Mouse (Mus musculus) hindbrain, embryonic 10.5 days (tissue): Measurements from ENCODE around the gene P2rx2. TPM values are rescaled to one million over a fixed set of nuclear protein-coding genes. Genes with fewer than 3 reads are reported as not detected.

Experiments used
- DNase-seq: peaks from one replicate; pipeline ENCODE4 v3.0.0-alpha.2; 2017; ENCODE audit warnings: low spot score
- H3K27ac ChIP-seq: fragments of 300-500 bp; sonication (generic); 2 replicates; pipeline ENCODE4 v1.5.1; 2016; ENCODE audit warnings: mild to moderate bottlenecking, moderate library complexity
- H3K27me3 ChIP-seq: fragments of 300-500 bp; sonication (generic); 2 replicates; pipeline ENCODE4 v1.6.1; 2016; ENCODE audit warnings: mild to moderate bottlenecking; ENCODE audit not compliant: poor library complexity, insufficient read depth, severe bottlenecking
- H3K36me3 ChIP-seq: fragments of 300-500 bp; sonication (generic); 2 replicates; pipeline ENCODE4 v1.6.1; 2016; ENCODE audit warnings: mild to moderate bottlenecking, moderate library complexity
- H3K4me1 ChIP-seq: fragments of 300-500 bp; sonication (generic); replicated peaks from 2 replicates; pipeline ENCODE4 v1.6.1; 2016; ENCODE audit warnings: mild to moderate bottlenecking
- H3K4me3 ChIP-seq: fragments of 300-500 bp; sonication (generic); 2 replicates; pipeline ENCODE4 v1.5.1; 2016; ENCODE audit warnings: mild to moderate bottlenecking, moderate library complexity
- H3K9me3 ChIP-seq: fragments of 300-500 bp; sonication (generic); 2 replicates; pipeline ENCODE4 v1.6.1; 2016; ENCODE audit warnings: mild to moderate bottlenecking, moderate library complexity
- WGBS: fragments of 180-500 bp; shearing (Covaris S2); methylation state at CpG from one replicate; pipeline ENCODE4 v1.1.7; 2016; 5-methylcytosine and 5-hydroxymethylcytosine counted together
- polyA plus RNA-seq: library from polyadenylated mRNA; unstranded; fragments of >200 nt; fragmentation: Nextera tagmentation; extraction: Ambion mirVana; gene quantifications from 2 replicates; pipeline ENCODE4 v1.2.1, GENCODE M21; 2016

The P2rx2 gene
- polyA plus RNA-seq, 1 experiment from 2014 or later = 0.92 TPM

DNA sequence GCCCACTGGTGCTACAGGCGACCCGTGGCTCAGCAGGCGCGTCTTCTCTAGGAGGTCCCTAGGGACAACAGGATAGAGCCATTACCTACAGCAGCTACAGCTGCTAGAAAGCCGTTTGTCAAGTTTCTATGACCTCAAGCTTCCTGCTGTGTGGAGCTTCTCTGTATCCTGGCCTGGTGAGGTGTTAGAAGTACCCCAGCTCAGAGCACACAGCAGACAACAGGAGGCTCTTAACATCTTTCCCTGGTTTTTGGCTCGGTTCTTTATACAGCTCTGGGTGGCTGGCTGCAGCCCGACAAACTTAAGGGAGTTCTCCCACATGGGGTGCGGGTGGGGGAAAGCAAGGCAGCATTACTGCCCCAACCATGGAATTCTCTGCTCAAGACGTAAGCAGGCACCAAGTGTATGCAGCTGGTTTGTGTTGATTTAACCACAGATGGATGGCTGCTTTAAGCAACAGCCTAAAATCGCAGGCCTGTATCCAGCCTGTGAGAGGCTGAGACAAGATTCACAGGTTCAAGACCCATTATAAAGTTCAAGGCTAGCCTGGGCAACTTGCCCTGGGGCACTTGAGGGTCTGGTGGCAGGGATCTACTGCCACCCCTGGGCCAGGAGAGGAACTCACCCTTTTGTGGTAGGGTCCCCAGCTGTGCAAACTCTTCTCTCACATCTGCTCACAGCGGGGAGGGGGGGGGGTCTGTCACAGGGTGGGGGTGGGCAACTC lies 21.0 kb upstream of the P2rx2 start:
- 29% methylated on average over 11 of the region's 11 CpGs for whole genome bisulfite sequencing
- peaks cover 46% of the 10 kb centered on the region for H3K36me3 ChIP-seq
- H3K27ac ChIP-seq = peak overlapping the region; percentile 77; the same call in 1 of the 2 replicates
- peaks cover 32% of the 10 kb centered on the region for H3K27me3 ChIP-seq
- peak overlapping the region; percentile 63 for H3K4me3 ChIP-seq
- H3K4me1 ChIP-seq = peaks cover 15% of the 10 kb centered on the region
- H3K9me3 ChIP-seq = no peaks in the 10 kb centered on the region
- no peak for DNase-seq

DNA sequence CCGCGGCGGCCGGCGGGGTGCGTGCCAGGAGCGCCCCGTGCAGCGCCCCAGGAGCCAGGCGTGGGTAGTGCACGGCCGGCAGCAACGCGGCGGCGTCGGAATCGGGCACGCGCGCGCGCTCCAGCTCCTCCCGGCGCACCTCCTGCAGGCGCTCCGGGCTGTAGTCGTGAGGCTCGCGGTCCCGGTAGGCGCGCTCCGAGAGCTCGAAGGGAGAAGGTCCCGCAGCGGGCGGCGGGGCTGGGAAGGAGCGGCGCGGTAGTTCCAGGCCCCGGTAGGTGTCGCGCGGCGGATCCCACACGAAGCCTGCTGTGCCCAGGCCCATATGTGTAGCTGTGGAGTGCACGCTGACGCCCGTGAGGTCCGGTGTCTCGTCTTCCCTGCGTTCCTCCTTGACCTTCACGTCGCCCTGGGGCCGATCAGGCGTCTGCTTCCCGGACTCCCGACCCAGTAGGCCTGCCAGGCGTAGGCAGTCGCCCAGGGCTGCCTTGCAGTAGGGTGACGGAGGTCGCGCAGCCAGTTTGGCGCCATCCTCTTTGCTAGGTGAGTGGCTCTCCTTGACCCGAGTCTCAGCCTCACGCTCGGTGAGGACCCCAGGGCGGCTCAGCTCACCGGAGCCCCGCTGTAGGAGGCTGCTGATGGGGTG lies 20.3 kb upstream of the P2rx2 start:
- Histone ChIP-seq H3K4me1 (peaks cover 15% of the 10 kb centered on the region), H3K4me3 (peak overlapping the region; percentile 63), H3K27me3 (peaks cover 32% of the 10 kb centered on the region), H3K9me3 (no peaks in the 10 kb centered on the region), H3K36me3 (peaks cover 39% of the 10 kb centered on the region), H3K27ac (peak overlapping the region; percentile 77)
- 2% methylated on average over 72 of the region's 72 CpGs for WGBS
- peak; percentile 78 for DNase-seq

DNA sequence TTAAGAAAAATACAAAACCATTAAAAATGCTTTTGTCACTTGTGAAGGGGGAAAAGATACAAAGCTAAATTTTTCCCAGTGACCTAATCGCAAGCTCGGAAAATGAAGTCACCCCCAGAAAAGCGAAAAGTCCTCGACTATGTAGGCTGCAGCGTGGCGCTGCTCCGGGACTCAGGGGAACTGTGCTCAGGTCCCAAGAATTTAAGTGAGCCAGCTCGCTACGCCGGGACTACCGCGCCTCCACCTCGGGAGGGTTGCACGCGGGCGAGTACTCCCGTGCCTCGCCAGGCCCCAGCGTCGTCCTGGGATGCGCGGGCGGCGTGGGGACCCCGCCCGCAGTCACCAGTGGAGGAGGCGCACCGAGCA lies 19.8 kb upstream of the P2rx2 start:
- Histone ChIP-seq H3K27ac (peak overlapping the region; percentile 77), H3K36me3 (peaks cover 35% of the 10 kb centered on the region)
- WGBS = 2% methylated on average over 28 of the region's 28 CpGs

DNA sequence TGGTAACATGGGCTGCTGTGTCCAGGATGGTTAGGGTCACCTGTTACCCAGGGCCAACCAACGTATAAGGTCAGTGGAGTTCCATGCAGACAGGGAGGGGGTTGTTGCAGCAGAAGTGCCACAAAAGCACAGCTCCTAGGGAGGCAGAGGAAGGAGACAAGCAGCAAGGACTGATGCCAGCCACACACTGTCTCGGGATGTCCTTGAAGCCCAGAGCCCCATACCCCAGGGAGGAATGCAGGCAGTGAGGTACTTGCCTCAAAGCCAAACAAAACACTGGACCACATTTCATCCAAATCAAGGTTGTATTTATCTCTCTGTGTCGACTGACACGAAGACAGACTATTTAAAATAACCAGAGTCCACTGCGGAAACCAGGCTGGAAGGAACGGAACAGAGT lies 18.5 kb upstream of the P2rx2 start:
- Histone ChIP-seq H3K4me3 (no peak overlapping the region), H3K4me1 (peaks cover 15% of the 10 kb centered on the region), H3K36me3 (peaks cover 23% of the 10 kb centered on the region), H3K9me3 (no peaks in the 10 kb centered on the region), H3K27ac (no peak overlapping the region), H3K27me3 (peaks cover 32% of the 10 kb centered on the region)
- 91% methylated on average over 6 of the region's 6 CpGs for WGBS
- DNase-seq = no peak

More for the DNA sequence above, 19.8 kb upstream of the P2rx2 start:
- H3K4me1 ChIP-seq = peaks cover 15% of the 10 kb centered on the region
- H3K4me3 ChIP-seq = peak overlapping the region; percentile 63
- H3K27me3 ChIP-seq = peaks cover 32% of the 10 kb centered on the region
- no peaks in the 10 kb centered on the region for H3K9me3 ChIP-seq
- no peak for DNase-seq

DNA sequence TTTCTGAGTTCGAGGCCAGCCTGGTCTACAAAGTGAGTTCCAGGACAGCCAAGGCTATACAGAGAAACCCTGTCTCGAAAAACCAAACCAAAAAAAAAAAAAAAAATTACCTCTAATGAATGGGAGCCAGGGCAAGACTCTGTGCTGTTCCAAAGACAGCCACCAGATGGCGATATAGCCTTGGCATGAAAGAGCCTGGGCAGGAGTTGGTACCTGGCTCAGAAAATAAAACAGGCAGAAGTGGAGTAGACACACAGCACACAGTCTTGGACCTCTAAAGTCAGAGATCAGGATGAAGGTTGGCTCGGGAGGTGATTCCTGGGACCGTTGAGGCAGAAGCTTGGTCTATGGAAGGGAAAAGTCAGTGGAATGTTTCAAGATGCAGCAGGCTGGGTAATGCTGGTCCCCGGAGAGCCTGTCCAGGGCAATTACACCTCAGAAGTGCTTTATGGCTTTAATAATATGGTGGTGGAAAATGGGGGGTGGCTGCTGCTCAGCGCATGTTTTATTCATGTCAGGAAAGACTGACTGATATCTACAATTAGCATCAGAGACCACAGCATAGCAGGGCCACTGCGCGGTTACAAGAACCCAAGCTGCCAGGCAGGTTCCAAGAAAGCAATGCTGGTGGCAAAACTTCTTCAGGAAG lies 14.6 kb upstream of the P2rx2 start:
- H3K4me3 ChIP-seq = no peak overlapping the region
- H3K4me1 ChIP-seq = peaks cover 5% of the 10 kb centered on the region; the same call in 1 of the 2 replicates
- H3K9me3 ChIP-seq = no peaks in the 10 kb centered on the region
- 46% methylated on average over 9 of the region's 9 CpGs for WGBS
- peaks cover 31% of the 10 kb centered on the region for H3K27me3 ChIP-seq
- DNase-seq = peak; percentile 85
- H3K27ac ChIP-seq = no peak overlapping the region
- peaks cover 6% of the 10 kb centered on the region; the same call in 1 of the 2 replicates for H3K36me3 ChIP-seq

DNA sequence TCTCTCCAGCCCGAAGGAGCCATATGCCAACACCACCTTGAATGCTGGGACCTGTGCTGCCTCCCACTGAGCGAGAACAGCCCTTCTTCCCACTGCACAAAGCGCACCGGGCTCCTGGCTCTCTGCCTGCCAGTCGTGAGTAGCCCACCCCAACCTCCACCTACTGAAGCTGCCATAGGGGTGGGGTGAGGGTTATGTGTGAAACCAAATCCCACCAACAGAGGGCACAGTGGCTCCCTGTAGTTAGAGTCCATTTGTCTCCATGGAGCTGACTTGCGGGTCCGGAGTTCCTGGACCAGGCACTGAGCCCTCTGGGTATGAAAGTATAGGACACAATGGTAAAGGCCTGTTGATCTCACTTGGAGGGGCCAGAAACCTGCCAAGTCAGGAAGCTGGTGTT lies 11.7 kb upstream of the P2rx2 start:
- Histone ChIP-seq H3K36me3 (no peaks in the 10 kb centered on the region), H3K4me3 (no peak overlapping the region), H3K27ac (no peak overlapping the region), H3K9me3 (no peaks in the 10 kb centered on the region), H3K4me1 (peaks cover 5% of the 10 kb centered on the region; the same call in 1 of the 2 replicates), H3K27me3 (peaks cover 20% of the 10 kb centered on the region)
- WGBS = 17% methylated on average over 7 of the region's 7 CpGs
- peak; percentile 55 for DNase-seq

DNA sequence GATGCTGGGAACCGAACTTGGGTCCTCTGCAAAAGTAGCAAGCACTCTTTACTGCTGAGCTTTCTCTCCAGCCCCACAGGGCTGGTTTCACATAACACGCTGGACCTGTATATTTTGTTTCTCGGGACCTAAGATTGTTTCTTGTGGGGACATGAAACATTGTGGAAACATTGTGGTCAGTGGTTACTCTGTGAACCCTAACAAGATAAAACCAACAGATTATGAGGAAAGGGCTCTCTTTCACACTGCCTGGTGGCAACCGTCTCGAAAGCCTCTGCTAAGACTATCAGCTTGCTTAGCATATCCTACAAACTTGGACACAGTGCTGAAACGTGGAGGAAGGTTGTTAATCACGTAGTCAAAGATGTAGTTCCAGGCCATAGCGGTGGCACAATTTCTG lies 4.0 kb upstream of the P2rx2 start:
- Histone ChIP-seq H3K27ac (no peak overlapping the region), H3K36me3 (no peaks in the 10 kb centered on the region), H3K27me3 (peaks cover 31% of the 10 kb centered on the region), H3K4me3 (no peak overlapping the region), H3K9me3 (no peaks in the 10 kb centered on the region), H3K4me1 (peaks cover 15% of the 10 kb centered on the region)
- WGBS = 88% methylated on average over 8 of the region's 8 CpGs
- no peak for DNase-seq

DNA sequence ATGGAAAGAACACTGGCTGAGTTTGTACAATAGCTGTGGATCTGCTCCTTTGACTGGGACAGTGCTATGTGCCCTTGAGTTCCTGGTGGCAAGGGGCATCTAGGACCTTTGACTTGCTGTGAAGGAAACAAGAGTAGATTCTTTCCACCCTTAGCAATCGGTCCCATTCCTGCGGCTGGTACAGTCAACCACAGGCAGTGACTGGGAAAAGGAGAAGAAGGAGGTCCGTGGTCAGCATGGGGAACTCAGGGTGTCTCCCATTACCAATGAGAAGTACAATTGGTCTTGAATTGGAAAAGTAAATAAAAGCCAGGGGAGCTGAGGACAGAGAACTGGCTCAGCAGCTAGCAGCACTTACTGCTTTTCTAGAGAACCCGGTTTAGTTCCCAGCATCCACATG lies 2.5 kb upstream of the P2rx2 start:
- Histone ChIP-seq H3K27ac (no peak overlapping the region), H3K27me3 (peaks cover 45% of the 10 kb centered on the region), H3K4me3 (no peak overlapping the region), H3K36me3 (peaks cover 1% of the 10 kb centered on the region; the same call in 1 of the 2 replicates), H3K9me3 (no peaks in the 10 kb centered on the region), H3K4me1 (peaks cover 15% of the 10 kb centered on the region)
- WGBS = 79% methylated on average over 4 of the region's 4 CpGs
- no peak for DNase-seq

DNA sequence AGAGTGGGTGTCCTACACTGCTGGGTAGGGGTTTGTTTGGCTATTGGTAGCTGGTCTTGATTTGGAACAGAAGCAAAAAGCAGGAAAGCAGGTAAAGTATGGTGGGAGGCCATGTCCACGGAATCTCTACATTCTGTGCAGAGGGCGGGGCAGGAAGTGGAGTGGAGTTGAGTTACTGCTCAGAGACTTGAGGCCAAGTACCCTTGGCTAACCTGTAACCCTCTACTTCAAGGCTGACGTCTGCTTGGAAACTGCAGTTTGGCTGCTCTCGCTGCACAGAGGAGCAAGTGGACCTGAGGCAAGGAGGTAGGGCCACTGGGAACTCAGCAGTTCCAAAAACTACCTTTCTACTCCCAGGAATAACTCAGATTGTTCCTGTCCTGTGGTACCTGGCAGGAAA lies 1.5 kb upstream of the P2rx2 start, which contains the start of gene Lrcol1:
TSS of gene Lrcol1 (plus strand) at position 207 of the 400 bp plus-strand sequence.
- Histone ChIP-seq H3K4me3 (no peak within 1 kb of the TSS), H3K27ac (no peak within 1 kb of the TSS), H3K4me1 (peaks cover 15% of the 10 kb centered on the region), H3K36me3 (peaks cover 12% of the 10 kb centered on the region), H3K9me3 (no peaks in the 10 kb centered on the region), H3K27me3 (peaks cover 51% of the 10 kb centered on the region)
- no peak for DNase-seq
- WGBS = 78% methylated on average over 4 of the region's 4 CpGs

DNA sequence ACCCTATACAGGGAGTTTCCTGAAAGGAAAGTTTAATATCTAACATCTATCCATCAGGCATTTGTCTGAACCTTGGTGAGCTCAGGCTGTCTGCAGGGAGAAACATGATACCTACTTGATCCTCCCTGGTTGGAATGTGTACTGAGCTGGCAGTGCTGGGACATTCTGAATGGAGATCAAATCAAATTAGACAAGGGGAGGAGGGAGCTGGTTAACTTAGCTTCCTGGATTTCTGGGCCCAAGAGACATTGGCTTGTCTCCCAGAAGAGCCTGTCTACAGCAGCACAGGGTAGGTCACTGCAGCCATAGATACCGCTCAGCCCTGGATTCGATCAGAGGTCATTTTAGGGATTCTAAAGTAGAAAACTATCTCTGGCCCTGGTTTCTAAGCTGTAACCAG lies 4.2 kb downstream of the P2rx2 start:
- no peak overlapping the region for H3K27ac ChIP-seq
- peaks cover 69% of the 10 kb centered on the region for H3K36me3 ChIP-seq
- peaks cover 15% of the 10 kb centered on the region for H3K4me1 ChIP-seq
- no peaks in the 10 kb centered on the region for H3K9me3 ChIP-seq
- DNase-seq = no peak
- no peak overlapping the region for H3K4me3 ChIP-seq
- H3K27me3 ChIP-seq = peaks cover 38% of the 10 kb centered on the region
- 89% methylated on average over 2 of the region's 2 CpGs for WGBS

DNA sequence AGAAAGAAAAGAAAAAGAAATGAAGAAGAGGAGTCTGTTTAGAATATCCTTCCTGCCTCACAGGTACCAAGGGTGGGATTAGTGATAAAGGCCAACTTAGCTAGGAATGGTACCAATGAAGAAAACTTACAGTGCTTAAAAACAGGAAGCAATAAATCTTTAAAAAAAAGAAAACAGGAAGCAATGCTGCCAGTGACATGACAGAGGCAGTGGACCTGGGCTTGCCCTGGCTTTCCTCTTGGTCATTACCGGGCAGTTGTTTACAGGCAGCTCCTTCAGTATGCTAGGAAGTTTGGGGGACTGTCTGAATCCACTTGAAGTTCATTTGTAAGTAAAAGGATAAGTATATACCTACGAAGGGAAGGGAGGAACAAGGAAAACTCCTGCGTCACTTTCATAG lies 12.5 kb downstream of the P2rx2 start:
- Histone ChIP-seq H3K27ac (no peak overlapping the region), H3K9me3 (no peaks in the 10 kb centered on the region), H3K36me3 (peaks cover 97% of the 10 kb centered on the region), H3K4me3 (no peak overlapping the region), H3K27me3 (no peaks in the 10 kb centered on the region), H3K4me1 (no peaks in the 10 kb centered on the region)
- no peak for DNase-seq
- 84% methylated on average over 3 of the region's 3 CpGs for WGBS

DNA sequence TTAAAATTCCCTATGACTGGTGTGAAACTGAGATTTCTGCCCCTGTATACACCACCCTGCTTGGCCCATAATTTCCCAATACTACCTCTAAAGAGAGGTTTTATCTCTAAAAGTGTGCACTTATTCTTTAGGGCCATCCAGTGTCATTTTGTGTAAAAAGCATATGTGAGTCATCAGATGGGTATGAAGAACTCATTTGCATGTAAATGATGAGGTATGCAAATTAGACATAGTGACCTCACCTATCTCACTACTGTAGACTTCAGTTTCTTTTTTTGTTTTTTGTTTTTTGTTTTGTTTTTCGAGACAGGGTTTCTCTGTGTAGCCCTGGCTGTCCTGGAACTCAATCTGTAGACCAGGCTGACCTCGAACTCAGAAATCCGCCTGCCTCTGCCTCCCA lies 29.9 kb downstream of the P2rx2 start:
- Histone ChIP-seq H3K4me1 (no peaks in the 10 kb centered on the region), H3K9me3 (no peaks in the 10 kb centered on the region), H3K27ac (no peak overlapping the region), H3K36me3 (peaks cover 95% of the 10 kb centered on the region), H3K4me3 (no peak overlapping the region), H3K27me3 (no peaks in the 10 kb centered on the region)
- no peak for DNase-seq
- 91% methylated on average over 3 of the region's 3 CpGs for WGBS

DNA sequence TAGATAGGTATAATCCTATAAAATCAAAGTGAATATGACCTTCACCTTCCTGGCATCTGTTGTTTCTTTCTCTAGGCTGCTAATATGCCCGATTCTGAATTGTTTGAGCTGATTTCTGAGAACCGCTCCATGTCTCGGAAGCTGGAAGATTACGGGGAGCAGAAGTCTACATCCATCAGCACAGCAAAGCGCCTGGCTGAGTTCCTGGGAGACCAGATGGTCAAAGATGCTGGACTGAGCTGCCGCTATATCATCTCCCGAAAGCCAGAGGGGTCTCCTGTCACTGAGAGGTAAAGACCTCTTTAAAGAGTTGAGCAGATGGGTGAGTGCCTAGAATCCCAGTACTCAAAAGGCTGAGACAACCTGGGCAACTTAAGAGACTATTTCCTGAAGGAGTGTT lies 34.2 kb downstream of the P2rx2 start:
- no peak overlapping the region for H3K4me3 ChIP-seq
- H3K36me3 ChIP-seq = peaks cover 100% of the 10 kb centered on the region
- H3K27me3 ChIP-seq = no peaks in the 10 kb centered on the region
- no peak for DNase-seq
- no peak overlapping the region for H3K27ac ChIP-seq
- no peaks in the 10 kb centered on the region for H3K4me1 ChIP-seq
- H3K9me3 ChIP-seq = no peaks in the 10 kb centered on the region
- WGBS = 97% methylated on average over 7 of the region's 7 CpGs
